Mouse (Mus musculus) embryo, embryonic 10 days (tissue): ENCODE results near the gene Wdr46.
"Not testable (repeated sequence)": the region's sequence is repeated elsewhere in the genome, so short reads cannot be mapped to it uniquely, and the experiment has no call there.

Source experiments
- DNase-seq: peaks from one replicate; pipeline ENCODE4 v3.0.0-alpha.2; 2015; ENCODE audit warnings: low spot score

The Wdr46 gene

DNA sequence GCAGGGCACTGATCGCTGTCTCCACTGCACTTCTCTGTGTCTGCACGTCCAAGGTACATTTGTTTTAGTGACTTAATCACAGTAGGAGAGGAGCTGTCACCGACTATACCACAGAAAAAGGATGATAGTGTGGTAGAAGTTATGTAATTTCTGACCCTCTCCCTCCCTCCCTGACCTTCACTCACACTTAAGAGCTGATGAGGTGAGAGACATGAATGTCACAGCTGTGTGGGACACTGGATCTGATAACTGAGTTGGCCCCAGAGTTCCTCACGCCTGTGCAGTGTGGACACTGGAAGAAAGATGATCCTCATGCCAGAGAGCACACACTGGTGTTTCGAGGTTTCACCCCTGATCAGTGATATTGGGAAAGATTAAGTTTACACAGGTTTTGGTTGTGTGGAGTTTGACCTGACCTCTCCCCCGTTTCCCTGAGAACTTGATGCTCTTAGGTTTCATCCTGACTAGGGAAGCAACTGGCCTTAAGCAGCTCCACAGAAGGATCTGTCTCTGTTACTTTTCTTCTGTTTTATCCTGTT, 39.1 kb downstream of the Wdr46 start:
- no peak for DNase-seq

DNA sequence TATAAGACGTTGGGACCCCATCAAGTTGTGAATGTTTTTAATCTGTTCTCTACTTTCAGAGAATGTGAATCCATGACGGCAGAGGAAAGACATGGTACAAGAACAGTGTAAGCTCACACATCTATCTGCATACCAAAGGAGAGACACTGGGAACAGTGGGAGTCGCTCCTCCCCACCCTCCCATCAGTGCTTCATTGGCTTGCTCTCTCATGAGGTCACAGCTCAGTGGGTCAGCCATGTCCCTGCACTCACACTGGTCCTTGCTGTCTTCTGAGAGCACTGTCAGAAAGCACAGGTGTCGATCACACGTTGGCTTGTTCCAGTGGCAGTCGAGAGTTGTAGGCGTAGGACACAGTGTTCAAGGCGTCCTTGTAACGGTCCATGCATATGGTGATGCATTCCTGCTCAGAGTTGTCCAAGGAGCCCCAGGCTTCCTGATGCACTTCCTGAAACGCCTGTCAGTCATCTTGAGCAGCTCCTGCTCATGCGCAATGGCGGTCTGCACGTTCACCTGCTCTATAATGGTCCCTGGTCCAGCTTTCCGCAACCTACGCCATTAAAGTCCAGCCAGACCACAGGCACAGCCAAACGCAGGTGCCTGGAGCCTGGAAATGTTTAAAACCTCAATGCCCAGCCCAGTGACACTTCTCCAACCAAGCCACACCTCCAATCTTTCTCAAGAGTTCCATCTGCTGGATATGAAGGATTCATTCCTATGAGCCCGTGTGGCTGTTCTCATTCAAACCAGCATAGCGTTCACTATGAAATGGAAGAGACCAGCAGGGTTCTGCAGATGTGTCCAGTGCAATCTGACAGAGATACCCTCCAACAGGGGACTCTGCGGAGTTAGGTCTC, 39.9 kb downstream of the Wdr46 start:
- DNase-seq, result no peak

DNA sequence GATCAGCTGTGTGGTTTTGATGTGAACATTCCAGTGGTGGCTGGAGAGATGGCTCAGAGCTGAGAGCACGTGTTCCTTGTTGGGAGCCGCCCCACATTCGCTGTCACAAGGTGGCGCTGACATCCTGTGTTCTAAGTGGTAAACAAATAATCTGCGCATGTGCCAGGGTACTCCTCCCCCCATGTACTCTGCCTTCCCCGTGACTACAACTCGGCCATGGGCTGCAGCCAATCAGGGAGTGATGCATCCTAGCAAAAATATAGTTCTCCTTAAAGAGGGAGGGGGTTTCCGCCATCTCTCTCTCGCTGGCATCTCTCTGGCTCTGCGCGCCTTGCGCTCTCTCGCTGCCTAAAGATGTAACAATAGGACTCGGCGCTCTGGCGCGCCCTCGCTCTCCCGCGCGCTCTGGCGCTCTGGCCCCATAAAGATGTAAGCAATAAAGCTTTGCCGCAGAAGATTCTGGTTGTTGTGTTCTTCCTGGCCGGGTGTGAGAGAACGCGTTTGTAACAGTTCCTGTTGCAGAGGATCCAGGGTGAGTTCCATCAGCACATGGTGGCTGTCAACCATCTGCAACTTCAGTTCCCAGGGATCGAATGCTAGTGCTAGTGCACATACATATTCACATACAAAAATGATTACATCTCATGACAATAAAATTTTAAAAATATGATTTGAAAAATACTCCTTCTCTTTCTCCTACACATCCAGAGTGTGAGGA, 40.9 kb downstream of the Wdr46 start:
- DNase-seq, result peak; percentile 99

DNA sequence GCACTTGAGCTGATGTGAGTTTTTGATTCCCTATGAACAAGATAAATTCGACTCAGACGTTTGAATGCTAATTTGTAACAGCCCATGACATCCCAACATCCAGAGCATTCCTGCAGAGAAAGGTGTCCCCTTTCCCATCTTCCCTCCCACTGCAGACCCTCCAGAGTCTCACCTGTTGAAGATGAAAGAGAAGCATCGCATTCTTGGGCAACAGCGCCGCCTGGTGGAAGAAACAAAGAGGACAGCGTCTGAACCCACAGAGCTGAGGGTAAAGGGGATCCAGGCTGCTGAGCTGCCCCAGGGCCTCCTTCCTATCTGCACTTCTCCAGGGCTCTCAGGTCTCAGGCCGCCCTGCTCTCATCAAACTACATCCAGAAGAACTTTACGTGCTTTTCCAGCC, 41.7 kb downstream of the Wdr46 start:
- DNase-seq, result peak; percentile 60

DNA sequence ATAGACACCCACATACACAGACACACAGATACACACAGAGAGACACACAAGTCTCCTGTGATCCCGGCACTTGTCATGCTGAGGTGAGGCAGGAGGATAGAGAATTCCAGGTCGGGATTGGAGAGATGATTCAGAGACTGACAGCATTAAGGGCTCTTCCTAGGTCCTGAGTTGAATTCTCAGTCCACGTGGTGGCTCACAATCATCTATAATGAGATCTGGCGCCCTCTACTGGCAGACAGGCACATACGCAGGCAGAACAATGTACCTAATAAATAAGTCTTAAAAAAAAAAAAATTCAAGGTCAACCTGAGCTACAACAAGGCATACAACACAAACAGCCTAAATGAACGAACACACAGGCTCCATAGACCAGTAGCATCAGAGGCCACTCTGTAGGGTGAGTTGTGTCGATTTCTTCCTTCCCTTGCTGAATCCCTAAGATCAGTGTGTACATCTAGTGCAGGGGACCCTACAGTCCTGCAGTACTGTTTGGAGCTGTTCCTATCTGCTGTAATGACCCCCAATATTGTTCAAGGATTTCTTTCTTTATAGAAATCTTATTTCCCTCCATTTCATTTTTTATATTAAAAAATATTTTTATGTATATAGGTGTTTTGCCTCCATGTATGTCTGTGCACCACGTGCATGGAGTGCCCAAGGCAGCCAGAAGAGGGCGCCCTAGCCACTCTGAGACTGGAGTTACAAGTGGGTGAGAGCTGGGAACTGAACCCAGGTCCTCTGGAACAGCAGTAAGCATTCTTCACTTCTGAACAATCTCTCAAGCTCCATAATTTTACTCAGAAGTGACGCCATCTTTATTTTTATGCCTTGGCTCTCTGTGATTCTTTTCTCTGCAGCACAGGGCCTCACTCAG, 51.6 kb downstream of the Wdr46 start:
- DNase-seq, result peak; percentile 94

DNA sequence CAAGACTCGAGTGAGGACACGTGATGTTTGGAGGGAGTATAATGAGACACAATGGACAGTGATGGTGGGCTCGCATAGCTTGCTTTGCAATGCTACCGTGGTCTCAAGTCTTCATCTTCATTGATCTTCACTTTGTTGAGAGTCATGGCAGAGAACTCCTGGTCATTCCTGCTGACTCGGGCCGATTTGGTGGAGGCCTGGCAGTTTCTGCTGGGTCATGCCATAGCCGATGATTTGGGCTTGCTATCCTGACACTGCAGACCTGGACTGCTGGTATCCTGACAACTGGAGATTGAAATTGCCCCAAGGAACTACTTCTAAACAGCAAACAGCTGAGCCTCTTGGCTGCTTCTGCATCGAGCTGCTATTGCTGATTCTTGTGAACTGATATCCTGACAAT, 54.5 kb downstream of the Wdr46 start:
- DNase-seq, result no peak

DNA sequence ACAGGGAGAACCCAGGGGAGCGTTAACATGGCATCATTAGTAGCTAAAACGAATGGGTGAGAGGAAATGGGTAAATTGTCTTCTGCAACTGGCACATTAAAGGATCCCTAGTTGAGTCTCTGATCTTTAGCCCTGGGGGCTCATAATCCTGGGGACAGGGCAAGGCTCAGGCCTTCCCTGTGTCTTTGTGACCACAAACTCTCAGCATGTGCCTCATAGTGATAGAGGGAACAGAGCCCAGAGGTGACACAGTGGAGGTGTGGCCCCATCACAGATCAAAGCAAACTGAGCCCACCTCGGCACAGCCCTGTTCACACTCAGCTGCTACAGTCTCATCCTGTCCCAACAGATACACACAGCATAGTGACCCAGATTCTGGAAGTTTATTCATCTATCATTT, 55.2 kb downstream of the Wdr46 start:
- no peak for DNase-seq

DNA sequence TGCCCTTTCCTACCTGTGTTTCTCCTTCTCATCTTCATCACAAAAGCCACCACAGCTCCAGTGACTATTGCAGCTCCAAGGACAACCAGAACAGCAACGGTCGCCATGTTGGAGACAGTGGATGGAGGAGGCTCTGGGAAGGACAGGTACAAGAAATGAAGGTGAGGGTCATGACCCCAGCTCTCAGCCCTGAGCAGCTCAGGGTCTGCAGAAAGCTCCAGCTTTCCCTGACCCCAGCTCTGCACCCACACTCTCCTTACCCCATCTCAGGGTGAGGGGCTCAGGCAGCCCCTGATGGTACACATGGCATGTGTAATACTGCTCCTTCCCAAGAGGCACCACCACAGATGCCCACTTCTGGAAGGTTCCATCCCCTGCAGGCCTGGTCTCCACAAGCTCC, 56.6 kb downstream of the Wdr46 start:
- not testable (repeated sequence) for DNase-seq

DNA sequence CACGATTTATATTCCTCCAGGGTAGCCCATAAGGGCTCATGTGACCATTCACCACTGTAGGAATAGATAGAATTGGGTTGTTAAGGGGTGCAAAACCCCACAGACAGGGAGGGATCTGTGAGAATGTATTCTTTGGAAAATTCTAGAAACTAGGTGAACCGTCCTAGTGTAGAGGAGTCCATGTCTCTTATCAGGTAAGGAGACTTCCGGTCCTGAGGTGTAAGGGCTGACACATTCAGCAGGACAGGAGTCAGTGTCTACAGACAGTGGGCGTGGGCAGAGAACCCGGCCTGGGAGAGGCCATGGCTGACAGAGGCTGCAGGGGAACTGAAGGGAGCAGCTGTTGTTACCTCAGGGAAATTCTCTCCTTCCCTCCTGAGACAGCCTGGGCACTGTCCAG, 58.2 kb downstream of the Wdr46 start:
- DNase-seq, result not testable (repeated sequence)
